Mouse (Mus musculus): ENCODE results near the gene Calhm1.

GRCm38 (mm10) chr19:47128164-47128563 lies 15.9 kb downstream of the Calhm1 start:
- TF ChIP-seq CTCF (IDR thresholded peaks at IDR 0.05; ENCODE audit: low read depth, low read length) (no peak), EP300 (IDR thresholded peaks at IDR 0.05; ENCODE audit: insufficient read depth, low read depth, low read length) (no peak), POLR2A (IDR thresholded peaks at IDR 0.05; ENCODE audit: insufficient read depth, low read length) (no peak)

All from ES-Bruce4 (cell line).